Mouse (Mus musculus): ENCODE results near the gene Gcsam. TPM values are rescaled to one million over a fixed set of nuclear protein-coding genes. Genes with fewer than 3 reads are reported as not detected.

Gene Gcsam
- polyA plus RNA-seq (2017; shearing (Covaris generic)) = 0.17 TPM

DNA sequence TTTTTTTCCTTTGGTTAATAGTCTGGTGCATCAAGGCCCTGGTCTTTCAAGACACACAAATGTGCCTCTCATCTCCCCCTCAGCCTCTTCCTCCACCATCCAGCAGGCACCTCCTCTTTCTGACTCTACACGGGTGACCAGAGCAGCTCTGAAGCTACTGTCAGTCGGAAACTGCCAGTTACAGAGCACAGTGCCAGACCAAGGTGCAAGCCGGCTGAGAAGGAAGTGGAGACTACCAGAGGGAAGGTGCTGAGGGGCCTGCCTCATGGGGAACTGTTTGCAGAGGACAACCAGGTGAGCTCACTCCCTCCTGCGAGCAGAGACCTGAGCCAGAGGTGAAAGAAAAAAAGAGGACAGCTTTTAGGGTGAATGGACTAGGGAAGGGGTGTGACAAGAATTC is at the start of gene Gcsam:
TSS of gene Gcsam (plus strand) at position 114 of the 400 bp plus-strand sequence.

GRCm38 (mm10) chr16:45653934-45654332 is 43.8 kb downstream of the Gcsam start, which contains the start of gene BC016579:
BC016579 (minus strand) TSS chr16:45654068.

Other genes starting within 250 kb of the Gcsam start
- gene Cd200, start 201.3 kb upstream of the Gcsam start, polyA plus RNA-seq (2017; shearing (Covaris generic)) = 10.3 TPM
- 0.26 TPM for gene Gm609, start 117.4 kb upstream of the Gcsam start, polyA plus RNA-seq (2017; shearing (Covaris generic))
- not detected for gene Gm17783, start 78.3 kb upstream of the Gcsam start, polyA plus RNA-seq (2017; shearing (Covaris generic))
- gene Slc9c1, start 75.1 kb upstream of the Gcsam start, polyA plus RNA-seq (2017; shearing (Covaris generic)) = not detected
- gene BC016579, start 43.7 kb downstream of the Gcsam start, polyA plus RNA-seq (2017; shearing (Covaris generic)) = not detected
- not detected for gene Tmprss7, start 83.3 kb downstream of the Gcsam start, polyA plus RNA-seq (2017; shearing (Covaris generic))
- gene Tagln3, start 114.2 kb downstream of the Gcsam start, polyA plus RNA-seq (2017; shearing (Covaris generic)) = not detected
- 36.9 TPM for gene Abhd10, start 132.6 kb downstream of the Gcsam start, polyA plus RNA-seq (2017; shearing (Covaris generic))